Mouse (Mus musculus): Measurements from ENCODE around the gene Acat3. TPM values are rescaled to one million over a fixed set of nuclear protein-coding genes. Genes with fewer than 3 reads are reported as not detected.
"Not testable (repeated sequence)": the region's sequence is repeated elsewhere in the genome, so short reads cannot be mapped to it uniquely, and the experiment has no call there.

Gene Acat3
- polyA plus RNA-seq, 3 experiments from 2014 or later, result 0.67 to 1.2 (median 0.71) TPM

- ATAC-seq, result peak; percentile 37
Observed at GRCm38 (mm10) chr17:12916588-12917380, 23.6 kb downstream of the Acat3 start.

- peak; percentile 94 for ATAC-seq
Observed at GRCm38 (mm10) chr17:12915881-12916583, 24.4 kb downstream of the Acat3 start, which contains the start of gene Mrpl18. Gene Mrpl18, minus strand, starts transcription at chr17:12916345.

- ATAC-seq, result peak; percentile 0
Observed at GRCm38 (mm10) chr17:12915488-12915880, 24.9 kb downstream of the Acat3 start, which contains the start of gene Tcp1. Gene Tcp1, plus strand, starts transcription at chr17:12915701.

- ATAC-seq, result no peak
Observed at GRCm38 (mm10) chr17:12910391-12910790, 30.0 kb downstream of the Acat3 start.

GRCm38 (mm10) chr17:12909361-12910280 lies 30.8 kb downstream of the Acat3 start, which contains the start of gene Pnldc1:
Gene Pnldc1, minus strand, starts transcription at chr17:12910230.
- no peak for ATAC-seq

- no peak for ATAC-seq
Observed at GRCm38 (mm10) chr17:12906436-12906835, 34.0 kb downstream of the Acat3 start.

- no peak for ATAC-seq
Observed at GRCm38 (mm10) chr17:12905810-12906209, 34.6 kb downstream of the Acat3 start.

GRCm38 (mm10) chr17:12904349-12904748 lies 36.1 kb downstream of the Acat3 start:
- no peak for ATAC-seq

- ATAC-seq, result no peak
Observed at GRCm38 (mm10) chr17:12903372-12904333, 36.7 kb downstream of the Acat3 start.

- no peak for ATAC-seq
Observed at GRCm38 (mm10) chr17:12902291-12902690, 38.1 kb downstream of the Acat3 start.

- ATAC-seq, result not testable (repeated sequence)
Observed at GRCm38 (mm10) chr17:12898607-12899006, 41.8 kb downstream of the Acat3 start.

- no peak for ATAC-seq
Observed at GRCm38 (mm10) chr17:12897674-12898073, 42.7 kb downstream of the Acat3 start.

GRCm38 (mm10) chr17:12892033-12892432 lies 48.4 kb downstream of the Acat3 start:
- ATAC-seq, result peak; percentile 48

- no peak for ATAC-seq
Observed at GRCm38 (mm10) chr17:12891054-12891453, 49.3 kb downstream of the Acat3 start.

GRCm38 (mm10) chr17:12887021-12887775 lies 53.2 kb downstream of the Acat3 start:
- no peak for ATAC-seq

- peak; percentile 100 for ATAC-seq
Observed at GRCm38 (mm10) chr17:12886620-12887019, 53.8 kb downstream of the Acat3 start.

GRCm38 (mm10) chr17:12881216-12881615 lies 59.2 kb downstream of the Acat3 start:
- no peak for ATAC-seq

GRCm38 (mm10) chr17:12880178-12880577 lies 60.2 kb downstream of the Acat3 start:
- ATAC-seq, result peak; percentile 86

- ATAC-seq, result no peak
Observed at GRCm38 (mm10) chr17:12875734-12876133, 64.7 kb downstream of the Acat3 start, which contains the start of gene Mrgprh. Gene Mrgprh, plus strand, starts transcription at chr17:12876034.

Measured in inflammation-experienced regulatory T-cells, adult 6 months (primary cell).